Mouse (Mus musculus) intestine, embryonic 14.5 days (tissue): ENCODE measurements at regions not wholly inside any gene's neighbourhood (a gene's known extent, or its start where the extent isn't known, plus 50 kb on each side); places are given as distances from the start of the nearest gene placed in this dataset.

ENCODE experiments used
- ATAC-seq: fragments of 200-750 bp; cut with Nextera tagmentation; replicated peaks from 2 replicates; pipeline ENCODE4 v1.8.0; 2017; ENCODE audit warnings: low read depth, moderate number of reproducible peaks, moderate TSS enrichment, moderate library complexity; ENCODE audit not compliant: low FRiP score, low TSS enrichment
- DNase-seq: peaks from one replicate; pipeline ENCODE4 v3.0.0-alpha.2; 2018; ENCODE audit warnings: low spot score
- H3K27ac ChIP-seq: fragments of 300-500 bp; sonication (generic); 2 replicates; pipeline ENCODE4 v1.5.1; 2014; ENCODE audit warnings: low read depth, mild to moderate bottlenecking, control low read depth
- H3K27me3 ChIP-seq: fragments of 300-500 bp; sonication (generic); replicated peaks from 2 replicates; pipeline ENCODE4 v1.6.1; 2014; ENCODE audit warnings: low read length, control low read depth; ENCODE audit not compliant: control insufficient read depth, insufficient read depth
- H3K36me3 ChIP-seq: fragments of 300-500 bp; sonication (generic); 2 replicates; pipeline ENCODE4 v1.6.1; 2014; ENCODE audit warnings: low read length, control low read depth; ENCODE audit not compliant: control insufficient read depth, insufficient read depth
- H3K4me1 ChIP-seq: fragments of 300-500 bp; sonication (generic); replicated peaks from 2 replicates; pipeline ENCODE4 v1.6.1; 2014; ENCODE audit warnings: low read length, control low read depth, mixed read lengths; ENCODE audit not compliant: control insufficient read depth, insufficient read depth
- H3K4me2 ChIP-seq: fragments of 300-500 bp; sonication (generic); 2 replicates; pipeline ENCODE4 v1.6.1; 2014; ENCODE audit warnings: low read length
- H3K4me3 ChIP-seq: fragments of 300-500 bp; sonication (generic); 2 replicates; pipeline ENCODE4 v1.5.1; 2014; ENCODE audit warnings: low read depth, low read length, control low read depth, mixed read lengths
- H3K9ac ChIP-seq: fragments of 300-500 bp; sonication (generic); 2 replicates; pipeline ENCODE4 v1.6.1; 2014; ENCODE audit warnings: mild to moderate bottlenecking, low read length
- H3K9me3 ChIP-seq: fragments of 300-500 bp; sonication (generic); 2 replicates; pipeline ENCODE4 v1.6.1; 2016; ENCODE audit warnings: low read length, control low read depth; ENCODE audit not compliant: control insufficient read depth
- WGBS: fragments of 180-500 bp; shearing (Covaris S2); extraction: QIAGEN DNeasy Blood & Tissue Kit; methylation state at CpG from one replicate; pipeline ENCODE4 v1.1.7; 2014; 5-methylcytosine and 5-hydroxymethylcytosine counted together

DNA sequence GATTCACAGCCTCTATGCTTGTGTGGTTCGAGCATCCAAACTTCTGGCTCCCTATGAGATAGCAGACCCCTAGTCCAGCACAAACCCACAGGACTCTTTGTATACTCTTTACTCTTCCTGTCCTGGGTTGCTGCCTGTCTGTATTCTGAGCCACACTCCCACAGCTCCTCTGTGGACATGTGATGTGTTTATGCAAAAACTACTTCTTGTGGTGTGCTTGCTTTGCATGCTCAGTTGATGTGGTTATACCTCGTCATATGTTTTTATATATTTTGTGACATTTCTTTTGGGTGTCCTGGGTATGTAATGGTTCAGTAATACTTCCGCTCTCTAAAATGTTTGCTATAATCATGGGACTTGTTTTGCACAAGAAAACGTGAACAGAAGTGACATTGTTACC lies 198.3 kb downstream of the 1700064H15Rik start:
- 74% methylated on average over 4 of the region's 4 CpGs for WGBS
- Histone ChIP-seq H3K36me3 (no peaks in the 10 kb centered on the region), H3K4me1 (no peaks in the 10 kb centered on the region), H3K27ac (no peak overlapping the region), H3K4me2 (no peak overlapping the region), H3K9ac (no peak overlapping the region), H3K4me3 (no peak overlapping the region), H3K9me3 (no peaks in the 10 kb centered on the region), H3K27me3 (no peaks in the 10 kb centered on the region)
- ATAC-seq (no peak), DNase-seq (no peak)

DNA sequence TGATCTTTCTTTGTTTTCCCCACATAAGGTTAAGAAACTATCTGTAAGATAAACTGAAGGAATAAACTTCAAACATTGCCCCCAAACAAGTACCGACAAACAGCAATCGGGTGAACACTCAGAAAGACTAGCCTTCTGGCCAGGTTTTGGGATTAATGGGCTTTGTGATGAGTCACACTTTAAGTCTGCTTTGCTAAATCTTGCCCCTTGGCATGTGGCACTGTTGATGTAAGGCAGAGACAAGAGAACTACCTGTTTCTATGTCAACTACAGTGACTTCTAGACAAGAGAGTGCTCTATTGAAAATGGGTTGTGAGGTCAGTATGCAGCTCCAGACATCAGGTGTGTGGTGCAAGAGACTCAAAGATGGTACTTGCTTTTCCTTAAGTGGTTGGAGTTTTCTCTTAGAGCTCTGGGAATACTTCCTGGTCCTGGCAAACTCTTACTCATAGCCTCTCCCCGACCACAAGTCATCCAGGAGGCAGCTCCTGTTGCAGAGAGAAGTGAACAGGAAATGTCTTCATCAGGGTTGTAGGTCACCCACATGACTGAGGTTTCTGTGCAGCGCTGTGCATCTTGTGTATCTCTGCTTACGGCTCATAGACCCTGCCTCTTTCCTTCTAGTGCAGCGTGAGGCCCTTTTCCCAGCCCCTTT lies 198.9 kb downstream of the 1700064H15Rik start:
- no peaks in the 10 kb centered on the region for H3K4me1 ChIP-seq
- H3K27ac ChIP-seq: no peak overlapping the region
- H3K4me2 ChIP-seq: no peak overlapping the region
- no peaks in the 10 kb centered on the region for H3K27me3 ChIP-seq
- WGBS: 67% methylated on average over 6 of the region's 6 CpGs
- no peaks in the 10 kb centered on the region for H3K9me3 ChIP-seq
- DNase-seq (no peak), ATAC-seq (no peak)
- no peak overlapping the region for H3K9ac ChIP-seq
- H3K4me3 ChIP-seq: no peak overlapping the region
- no peaks in the 10 kb centered on the region for H3K36me3 ChIP-seq

DNA sequence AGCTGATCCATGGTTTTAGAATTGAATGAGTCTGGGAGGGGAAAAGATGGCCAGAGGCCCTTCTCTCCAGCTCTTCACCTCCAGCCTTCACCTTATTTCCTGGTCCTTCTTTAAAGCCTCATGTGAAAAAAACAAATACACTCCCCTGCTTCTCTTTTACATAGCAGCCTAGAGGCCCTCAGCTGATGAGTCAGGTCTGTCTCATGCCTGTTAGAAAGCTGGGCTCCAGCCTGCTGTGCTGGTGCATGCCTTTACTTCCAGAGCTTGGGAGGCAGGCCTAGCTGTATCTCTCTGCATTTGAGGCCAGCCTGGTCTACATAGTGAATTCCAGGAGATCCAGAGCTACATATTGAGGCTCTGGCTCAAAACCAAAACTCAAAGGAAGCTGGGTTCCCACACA lies 199.5 kb downstream of the 1700064H15Rik start:
- H3K36me3 ChIP-seq: no peaks in the 10 kb centered on the region
- H3K9me3 ChIP-seq: no peaks in the 10 kb centered on the region
- no peak for ATAC-seq
- H3K27me3 ChIP-seq: no peaks in the 10 kb centered on the region
- no peak overlapping the region for H3K27ac ChIP-seq
- H3K4me2 ChIP-seq: no peak overlapping the region
- H3K9ac ChIP-seq: no peak overlapping the region
- no peak for DNase-seq
- H3K4me3 ChIP-seq: no peak overlapping the region
- H3K4me1 ChIP-seq: no peaks in the 10 kb centered on the region

DNA sequence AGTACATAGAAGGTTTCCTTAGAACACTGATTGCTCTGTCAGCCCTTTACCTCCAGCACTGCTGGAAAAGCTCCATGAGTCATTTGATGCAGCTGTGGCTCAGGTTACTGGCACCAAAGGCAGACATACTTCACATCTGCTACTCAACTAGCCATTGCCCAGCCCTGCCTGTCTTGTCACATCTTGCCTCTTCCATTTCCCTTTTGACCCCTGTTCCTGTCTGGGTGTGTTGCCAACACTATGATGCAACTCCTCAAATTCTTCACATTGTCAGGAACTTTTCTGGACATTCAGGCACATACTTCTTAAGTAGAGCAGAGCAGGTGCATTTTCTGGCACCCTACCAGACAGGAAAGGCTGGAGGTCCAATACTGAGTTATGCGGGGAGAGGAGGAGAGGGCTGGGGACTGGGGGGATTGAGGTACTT lies 202.3 kb downstream of the 1700064H15Rik start:
- DNase-seq (no peak), ATAC-seq (no peak)
- Histone ChIP-seq H3K9me3 (no peaks in the 10 kb centered on the region), H3K4me2 (no peak overlapping the region), H3K4me3 (no peak overlapping the region), H3K36me3 (no peaks in the 10 kb centered on the region), H3K4me1 (no peaks in the 10 kb centered on the region), H3K27ac (no peak overlapping the region), H3K9ac (no peak overlapping the region), H3K27me3 (no peaks in the 10 kb centered on the region)
- 71% methylated on average over 1 of the region's 1 CpGs for WGBS

DNA sequence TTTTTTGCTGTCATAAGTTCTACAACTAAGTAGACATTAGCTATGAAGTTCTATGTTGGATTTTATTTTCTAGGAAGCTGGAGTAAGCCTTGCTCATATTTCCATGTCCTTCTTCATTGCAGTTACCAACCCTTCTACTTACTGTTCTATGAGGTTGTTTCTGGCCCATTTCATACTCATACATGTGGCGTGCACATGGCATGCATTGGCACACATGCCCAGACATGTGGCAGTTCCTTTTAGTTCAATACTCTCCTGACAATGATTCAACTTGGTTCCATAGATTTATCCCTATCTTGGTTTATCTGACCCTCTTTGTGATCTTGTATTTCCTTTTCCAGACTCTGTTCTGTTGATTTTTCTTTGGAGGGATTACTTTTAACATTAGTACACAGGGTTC lies 203.2 kb downstream of the 1700064H15Rik start:
- Histone ChIP-seq H3K27ac (no peak overlapping the region), H3K4me2 (no peak overlapping the region), H3K36me3 (no peaks in the 10 kb centered on the region), H3K27me3 (no peaks in the 10 kb centered on the region), H3K4me1 (no peaks in the 10 kb centered on the region), H3K9me3 (no peaks in the 10 kb centered on the region), H3K4me3 (no peak overlapping the region), H3K9ac (no peak overlapping the region)
- ATAC-seq (no peak), DNase-seq (no peak)
- 97% methylated on average over 1 of the region's 1 CpGs for WGBS

DNA sequence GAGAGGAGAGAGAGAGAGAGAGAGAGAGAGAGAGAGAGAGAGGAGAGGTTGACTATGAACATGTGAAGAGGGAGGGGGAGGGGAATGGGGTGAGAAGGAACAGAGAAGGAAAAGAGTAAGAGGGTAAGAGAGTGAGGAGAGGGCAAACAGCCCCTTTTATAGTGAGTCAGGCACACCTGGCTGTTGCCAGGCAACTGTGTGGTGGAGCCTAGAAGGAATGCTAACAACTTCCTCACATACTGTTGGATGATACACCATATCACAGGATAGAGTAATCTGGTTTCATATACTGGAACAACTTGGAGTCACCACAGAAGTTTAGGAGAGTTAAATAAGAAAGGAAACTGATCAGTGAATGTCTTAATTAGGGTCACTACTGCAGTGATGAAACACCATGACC lies 204.1 kb downstream of the 1700064H15Rik start:
- Histone ChIP-seq H3K27me3 (no peaks in the 10 kb centered on the region), H3K9ac (no peak overlapping the region), H3K4me1 (no peaks in the 10 kb centered on the region), H3K4me2 (no peak overlapping the region), H3K27ac (no peak overlapping the region), H3K4me3 (no peak overlapping the region), H3K36me3 (no peaks in the 10 kb centered on the region), H3K9me3 (no peaks in the 10 kb centered on the region)
- ATAC-seq (no peak), DNase-seq (no peak)

DNA sequence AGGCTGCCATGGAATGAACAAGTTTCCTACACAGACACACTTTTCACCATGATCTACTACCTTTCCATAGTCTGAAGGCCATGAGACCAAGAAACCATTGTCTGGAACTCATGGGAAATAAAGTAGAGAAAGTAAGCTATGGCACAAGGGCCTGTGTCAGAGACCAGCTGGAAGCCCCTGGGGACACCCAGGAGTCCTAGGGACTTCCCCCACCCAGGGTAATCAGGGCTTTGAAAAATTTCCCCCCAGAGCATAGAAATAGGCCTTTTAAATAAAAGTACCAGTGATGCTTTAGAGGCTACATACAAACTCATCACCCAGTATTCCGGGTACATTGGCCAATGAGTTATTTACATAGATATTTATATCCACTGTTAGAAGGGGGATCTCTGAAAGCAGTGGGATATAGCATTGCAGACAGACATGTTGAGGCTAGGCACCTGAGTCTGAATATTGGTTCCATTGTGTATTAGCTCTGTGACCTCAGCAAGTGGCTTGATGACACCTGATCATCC lies 207.0 kb downstream of the 1700064H15Rik start:
- no peak overlapping the region for H3K27ac ChIP-seq
- no peak for ATAC-seq
- H3K36me3 ChIP-seq: no peaks in the 10 kb centered on the region
- H3K4me1 ChIP-seq: no peaks in the 10 kb centered on the region
- DNase-seq: no peak
- H3K4me3 ChIP-seq: no peak overlapping the region
- no peaks in the 10 kb centered on the region for H3K27me3 ChIP-seq
- no peak overlapping the region for H3K4me2 ChIP-seq
- no peaks in the 10 kb centered on the region for H3K9me3 ChIP-seq
- H3K9ac ChIP-seq: no peak overlapping the region
- WGBS: 100% methylated on average over 1 of the region's 1 CpGs

DNA sequence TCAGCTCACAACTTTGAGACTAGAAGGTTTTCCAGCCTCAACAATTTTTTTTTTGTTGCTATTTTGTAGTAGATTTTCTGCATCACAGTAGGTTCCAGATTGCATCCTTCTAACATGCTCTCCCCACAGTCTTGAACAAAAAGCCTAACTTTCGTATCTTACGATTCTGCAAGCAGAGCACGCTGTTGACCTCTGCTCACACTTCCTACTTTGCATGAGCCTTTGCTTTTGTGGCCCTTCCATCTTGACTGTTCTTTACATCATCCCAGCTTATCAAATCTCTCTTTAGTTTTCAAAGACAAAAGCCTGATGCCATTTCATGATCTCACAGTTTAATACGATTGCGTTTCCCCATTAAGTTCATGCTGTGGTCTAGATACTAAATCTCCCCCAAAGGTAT lies 207.6 kb downstream of the 1700064H15Rik start:
- H3K4me3 ChIP-seq: no peak overlapping the region
- no peaks in the 10 kb centered on the region for H3K27me3 ChIP-seq
- H3K4me1 ChIP-seq: no peaks in the 10 kb centered on the region
- ATAC-seq (no peak), DNase-seq (no peak)
- no peak overlapping the region for H3K4me2 ChIP-seq
- no peak overlapping the region for H3K9ac ChIP-seq
- no peaks in the 10 kb centered on the region for H3K36me3 ChIP-seq
- H3K27ac ChIP-seq: no peak overlapping the region
- H3K9me3 ChIP-seq: no peaks in the 10 kb centered on the region
- 96% methylated on average over 5 of the region's 5 CpGs for WGBS

DNA sequence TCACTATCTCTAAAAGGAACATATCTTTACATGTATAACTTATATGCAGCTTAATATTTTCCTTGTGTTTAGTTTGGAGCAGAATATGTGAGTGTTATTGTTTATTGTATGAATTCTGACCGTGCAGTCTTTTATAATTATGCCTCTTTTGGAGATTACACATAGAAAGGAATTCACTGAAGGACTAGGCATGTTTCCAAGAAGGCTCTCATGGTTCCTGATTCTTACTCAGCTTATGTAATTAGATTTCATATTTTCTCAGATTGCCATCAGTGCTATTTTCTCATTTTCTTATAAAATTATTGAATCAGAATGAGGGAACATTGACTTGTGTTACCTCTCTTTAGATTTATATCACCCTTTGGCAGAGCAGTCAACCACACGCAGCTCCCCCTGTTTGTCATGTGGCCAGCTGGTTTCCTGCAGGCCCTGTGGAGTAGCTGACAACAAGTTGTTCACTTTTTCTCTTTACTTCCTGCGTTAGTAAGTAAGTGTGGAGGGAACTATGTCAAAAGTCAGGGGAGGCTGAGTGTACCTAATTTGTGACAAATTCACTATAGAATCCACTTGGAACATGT lies 217.4 kb downstream of the 1700064H15Rik start:
- Histone ChIP-seq H3K27ac (no peak overlapping the region), H3K27me3 (no peaks in the 10 kb centered on the region), H3K9me3 (no peaks in the 10 kb centered on the region), H3K4me1 (no peaks in the 10 kb centered on the region), H3K9ac (no peak overlapping the region), H3K36me3 (no peaks in the 10 kb centered on the region), H3K4me3 (no peak overlapping the region), H3K4me2 (no peak overlapping the region)
- no peak for ATAC-seq
- WGBS: 37% methylated on average over 3 of the region's 3 CpGs
- no peak for DNase-seq
